Mouse (Mus musculus) liver (tissue): Measurements from ENCODE around the gene Plekhm1.
"Not testable (repeated sequence)": the region's sequence is repeated elsewhere in the genome, so short reads cannot be mapped to it uniquely, and the experiment has no call there.

ENCODE experiments used
- DNase-seq: peaks from one replicate; pipeline ENCODE4 v3.0.0-alpha.2; 2020; ENCODE audit warnings: mixed read lengths

Plekhm1 gene

DNA sequence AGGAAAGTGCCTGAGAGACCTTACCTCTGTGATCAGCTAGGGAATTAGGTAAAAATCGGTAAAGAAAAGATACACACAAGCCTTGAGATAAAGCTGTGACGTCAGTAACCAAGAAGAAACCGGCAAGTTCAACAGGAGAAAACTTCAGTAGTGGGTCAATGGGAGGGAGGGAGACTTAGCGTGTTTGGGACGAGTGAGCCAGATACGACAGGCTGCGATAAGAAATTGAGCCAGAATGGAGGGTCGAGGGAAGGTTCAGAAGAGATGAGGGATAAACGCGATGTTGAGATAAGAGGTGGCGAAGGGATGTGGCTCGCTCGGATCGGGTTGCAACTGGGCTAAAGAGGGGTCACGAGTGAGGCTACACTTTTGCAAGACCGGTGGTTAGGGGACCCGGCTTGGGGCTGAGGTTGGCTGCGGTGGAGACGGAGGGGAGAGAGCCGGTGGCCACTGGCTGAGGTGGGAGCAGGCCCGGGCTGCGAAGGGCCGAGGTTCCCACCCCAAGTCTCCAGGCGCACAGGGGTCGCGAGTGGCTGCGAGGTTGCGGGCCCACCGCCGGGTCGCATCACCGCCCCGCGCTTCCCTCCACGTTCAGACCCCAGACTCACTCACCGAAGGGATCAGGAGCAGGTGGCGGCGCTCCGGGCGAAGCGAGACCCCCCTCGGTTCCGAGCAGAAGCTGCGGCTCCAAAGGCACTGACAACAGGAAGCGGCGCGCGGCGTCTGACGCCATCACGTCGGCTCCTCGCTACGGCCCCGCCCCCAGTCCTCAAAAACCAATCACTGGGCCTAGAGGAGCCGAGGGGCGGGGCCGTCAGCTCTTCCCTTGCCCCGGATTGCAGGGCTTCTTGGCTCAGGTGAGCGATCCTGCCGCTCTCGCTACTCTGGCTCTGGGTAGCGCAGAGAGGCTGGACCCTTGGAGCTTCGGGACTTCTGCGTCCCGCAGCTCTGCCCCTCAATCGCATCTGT lies at the start of gene Plekhm1:
Plekhm1 (minus strand) TSS at position 707 of the 969 bp plus-strand sequence.
- peak; percentile 96 for DNase-seq

DNA sequence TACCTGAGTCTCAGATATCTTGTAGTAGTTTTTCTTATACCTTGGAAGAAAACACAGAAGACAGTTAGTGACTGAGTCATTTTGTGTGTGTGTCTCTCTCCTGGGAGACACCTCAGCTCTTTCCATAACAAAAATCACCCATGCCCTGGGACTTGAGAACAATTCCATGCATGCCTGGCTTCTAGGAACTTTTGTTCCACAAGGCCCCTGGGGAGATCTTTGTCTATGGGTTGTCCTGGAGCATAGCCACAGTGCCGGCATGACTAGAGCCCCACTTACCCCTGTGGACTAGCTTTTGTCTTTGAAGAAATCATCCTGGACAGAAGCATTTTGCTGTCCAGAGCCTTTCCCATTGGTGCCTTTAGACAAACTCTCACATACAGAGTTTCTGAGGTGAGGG lies 38.6 kb upstream of the Plekhm1 start:
- DNase-seq = not testable (repeated sequence)

- DNase-seq = not testable (repeated sequence)
Measured at GRCm38 (mm10) chr11:103449721-103450120, 37.2 kb upstream of the Plekhm1 start.

GRCm38 (mm10) chr11:103443678-103444077 lies 31.2 kb upstream of the Plekhm1 start:
- no peak for DNase-seq

- DNase-seq = peak; percentile 13
Measured at GRCm38 (mm10) chr11:103436282-103436681, 23.8 kb upstream of the Plekhm1 start.

- peak; percentile 12 for DNase-seq
Measured at GRCm38 (mm10) chr11:103425031-103425430, 12.5 kb upstream of the Plekhm1 start.

DNA sequence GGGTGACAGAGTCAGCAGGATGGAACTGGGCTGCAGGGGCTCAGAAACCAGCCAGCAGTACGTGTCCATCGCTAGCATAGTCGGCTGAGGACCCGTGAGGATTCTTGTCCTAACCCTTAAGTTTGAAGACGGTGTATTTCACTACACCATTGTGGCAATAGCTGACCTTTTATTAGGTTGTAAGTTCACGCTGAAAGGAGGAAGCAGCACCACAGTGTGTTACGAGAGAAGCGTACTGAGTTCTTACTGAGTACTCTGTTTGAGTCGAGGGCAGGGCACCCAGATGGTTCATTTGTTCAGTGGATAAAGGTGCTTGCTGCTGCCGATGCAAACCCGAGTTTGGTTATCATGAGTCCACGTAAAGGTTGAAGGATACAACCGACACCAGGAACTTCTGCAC lies 7.2 kb upstream of the Plekhm1 start:
- no peak for DNase-seq

DNA sequence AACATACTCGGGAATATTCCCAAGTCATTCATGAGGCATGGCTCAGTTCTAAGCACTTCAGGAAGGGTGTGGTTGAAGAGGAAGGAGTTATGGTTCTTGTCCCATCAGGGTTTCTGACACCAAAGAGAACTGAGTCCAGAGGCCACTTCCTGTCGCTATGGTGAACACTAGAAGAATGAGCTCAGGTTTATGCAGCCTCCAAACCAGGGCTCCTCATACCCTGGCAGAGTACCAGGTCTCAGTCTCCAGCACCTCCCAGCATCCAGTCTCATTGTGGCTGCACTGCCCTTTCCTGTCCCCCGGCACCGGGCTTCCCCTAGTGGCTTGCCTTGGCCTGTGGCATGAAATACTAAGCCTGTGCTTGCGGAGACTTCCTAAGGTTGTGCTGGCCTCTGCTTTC lies 6.7 kb upstream of the Plekhm1 start:
- DNase-seq = no peak

GRCm38 (mm10) chr11:103413516-103413915 lies 1.0 kb upstream of the Plekhm1 start:
- no peak for DNase-seq

DNA sequence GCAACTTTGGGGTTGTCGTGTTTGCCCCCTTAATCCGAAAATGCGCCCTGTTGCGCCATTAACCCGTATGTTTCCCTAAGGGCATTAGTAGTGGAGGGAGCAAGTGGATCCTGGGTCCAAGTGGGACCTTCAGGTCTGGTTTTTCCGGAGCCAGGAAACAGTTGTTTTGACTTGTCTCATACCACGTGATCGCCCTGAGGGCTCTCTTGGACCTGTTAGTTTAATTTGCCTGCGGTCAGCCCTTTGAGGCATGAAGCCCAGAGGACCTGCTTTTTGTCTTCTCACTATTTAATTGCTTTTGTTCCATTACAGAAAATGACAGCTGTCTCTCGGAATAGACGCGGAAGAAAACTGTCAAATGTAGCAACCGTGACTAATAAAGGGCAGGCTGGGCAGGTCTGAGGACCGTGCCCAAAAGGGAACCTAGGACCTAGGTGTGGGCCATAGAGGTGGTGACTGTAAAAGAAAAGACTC lies 500 bp upstream of the Plekhm1 start:
- no peak for DNase-seq

GRCm38 (mm10) chr11:103411301-103411700 lies 1.2 kb downstream of the Plekhm1 start:
- DNase-seq = no peak

- DNase-seq = no peak
Measured at GRCm38 (mm10) chr11:103408880-103409279, 3.6 kb downstream of the Plekhm1 start.

- DNase-seq = not testable (repeated sequence)
Measured at GRCm38 (mm10) chr11:103407136-103407535, 5.4 kb downstream of the Plekhm1 start.

DNA sequence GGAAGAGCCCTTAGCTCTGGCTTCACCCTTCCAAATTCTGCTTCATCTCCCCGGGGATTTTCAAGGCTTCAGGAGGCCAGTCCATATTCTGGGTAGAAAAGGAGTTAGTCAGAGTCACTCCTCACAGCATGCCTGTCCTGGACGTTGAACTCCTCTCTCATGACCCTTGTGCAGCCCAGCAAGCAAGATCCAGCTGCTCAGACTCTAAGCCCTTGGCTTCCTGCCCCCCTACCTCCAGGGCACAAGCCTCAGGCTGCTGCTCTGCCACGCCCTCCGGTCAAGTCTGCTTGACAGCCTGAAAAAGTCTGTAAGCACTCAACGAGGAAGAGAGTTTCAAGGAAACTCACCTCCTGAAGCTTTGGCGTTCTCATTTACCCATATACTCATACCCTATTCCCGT lies 5.9 kb downstream of the Plekhm1 start:
- no peak for DNase-seq

DNA sequence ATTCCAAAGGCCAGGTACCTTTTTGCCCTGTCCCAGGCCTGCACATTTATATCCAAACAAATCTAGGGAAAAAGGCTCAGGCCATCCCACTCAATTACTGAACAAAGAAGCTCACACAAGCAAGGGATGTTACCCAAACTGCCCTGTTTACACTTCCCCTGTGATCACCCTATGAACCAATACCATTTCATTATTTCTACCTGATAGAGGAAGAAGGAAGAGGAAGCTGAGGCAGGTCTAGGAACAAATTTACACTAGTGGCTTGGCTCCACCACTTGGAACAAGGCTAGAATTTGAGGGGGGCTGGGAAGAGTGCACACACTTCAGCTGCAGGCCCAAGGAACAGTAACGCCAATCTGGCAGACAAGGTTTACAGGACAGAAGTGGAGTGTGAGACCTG lies 6.7 kb downstream of the Plekhm1 start:
- no peak for DNase-seq

GRCm38 (mm10) chr11:103404618-103405017 lies 7.9 kb downstream of the Plekhm1 start:
- DNase-seq = no peak

DNA sequence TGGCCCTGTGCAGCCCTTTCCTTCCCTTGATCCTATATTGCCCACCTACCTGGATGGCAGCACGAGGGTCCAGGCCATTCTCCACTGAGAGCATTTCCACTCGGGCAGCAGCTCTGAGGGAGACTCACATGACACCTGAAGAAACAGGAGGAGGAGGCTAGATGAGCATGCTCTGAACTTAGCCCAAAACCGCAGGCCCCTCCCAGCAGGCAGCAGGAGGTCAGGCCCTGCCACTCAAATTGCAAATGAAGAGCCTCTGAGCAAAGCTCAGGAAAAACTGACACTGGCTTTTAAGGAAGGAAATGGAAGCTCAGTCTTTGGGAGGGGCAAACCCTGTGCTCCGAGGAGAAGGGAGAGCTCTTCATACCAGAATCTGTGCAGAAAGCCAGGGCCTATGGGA lies 8.7 kb downstream of the Plekhm1 start:
- no peak for DNase-seq

- no peak for DNase-seq
Measured at GRCm38 (mm10) chr11:103402738-103403137, 9.7 kb downstream of the Plekhm1 start.

GRCm38 (mm10) chr11:103402198-103402597 lies 10.3 kb downstream of the Plekhm1 start:
- peak; percentile 53 for DNase-seq

- no peak for DNase-seq
Measured at GRCm38 (mm10) chr11:103399986-103400385, 12.5 kb downstream of the Plekhm1 start.

DNA sequence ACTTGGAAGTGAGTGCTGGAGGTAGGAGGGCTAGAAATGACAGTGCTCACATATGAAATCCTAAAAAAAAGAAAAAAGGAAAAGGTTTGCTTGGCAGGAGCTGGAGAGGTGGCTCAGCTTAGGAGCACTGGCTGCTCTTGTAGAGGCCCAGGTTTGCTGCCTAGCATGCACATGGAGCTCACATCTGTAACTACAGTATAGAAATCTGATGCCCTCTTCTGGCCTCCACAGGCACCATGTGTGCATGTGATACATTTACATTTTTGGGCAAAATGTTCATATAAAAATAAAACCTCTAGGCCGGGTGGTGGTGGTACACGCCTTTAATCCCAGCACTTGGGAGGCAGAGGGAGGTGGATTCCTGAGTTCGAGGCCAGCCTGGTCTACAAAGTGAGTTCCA lies 13.4 kb downstream of the Plekhm1 start:
- DNase-seq = no peak

DNA sequence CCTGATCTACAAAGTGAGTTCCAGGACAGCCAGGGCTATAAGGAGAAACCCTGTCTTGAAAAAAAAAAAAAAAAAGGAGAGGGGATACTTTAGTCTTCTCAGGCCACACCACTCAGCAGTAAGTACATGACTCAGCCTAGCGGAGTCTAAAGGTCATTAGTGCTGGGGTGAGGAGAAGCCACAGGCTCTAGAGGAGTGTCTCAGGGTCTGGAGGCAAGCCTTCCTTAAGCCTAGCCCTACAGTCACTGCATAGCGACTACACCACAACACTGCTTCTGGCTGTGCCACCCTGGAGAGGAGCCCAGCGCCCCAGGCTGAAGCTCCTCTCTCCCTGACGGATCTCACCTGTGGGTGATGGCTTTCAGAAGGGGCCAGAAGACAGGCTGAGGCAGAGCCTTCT lies 15.8 kb downstream of the Plekhm1 start:
- DNase-seq = no peak

DNA sequence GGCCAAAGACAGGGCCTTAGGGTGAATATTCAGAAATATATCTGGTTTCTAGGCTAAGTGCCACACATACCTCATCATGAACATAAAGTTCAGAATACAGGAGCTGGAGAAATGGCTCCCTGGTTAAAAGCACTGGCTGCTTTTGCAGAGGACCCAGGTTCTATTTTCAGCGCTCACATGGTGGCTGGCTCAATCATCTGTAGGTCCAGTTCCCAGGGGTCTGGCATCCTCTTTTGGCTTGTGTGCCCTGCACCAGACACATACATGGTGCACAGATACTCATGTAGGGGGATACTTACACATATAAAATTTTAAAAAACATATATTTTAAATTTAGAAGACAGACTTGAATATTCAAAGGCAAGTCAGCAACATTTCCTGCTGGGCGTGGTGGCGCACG lies 16.3 kb downstream of the Plekhm1 start:
- DNase-seq = no peak

DNA sequence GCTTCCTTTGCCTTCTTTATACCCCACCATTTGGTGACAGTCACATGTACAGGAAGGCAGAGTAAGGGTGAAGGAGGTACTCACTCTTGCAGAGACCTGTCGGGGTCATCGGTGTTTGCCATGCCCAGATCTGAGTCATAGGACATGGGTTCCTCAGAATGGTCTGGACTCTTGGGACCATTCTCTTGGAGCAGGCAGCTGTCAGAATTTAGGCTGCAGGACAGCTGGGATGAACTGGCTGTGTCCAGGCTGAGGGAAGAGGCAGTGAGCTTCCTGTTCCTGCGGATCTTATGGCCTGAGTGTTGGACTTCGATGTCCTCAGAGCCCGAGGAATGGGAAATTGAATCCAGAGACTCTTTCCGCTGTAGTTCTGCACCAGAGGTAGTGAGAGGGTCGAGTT lies 17.9 kb downstream of the Plekhm1 start:
- no peak for DNase-seq
